17 mouse cellular contexts compared by ENCODE assay signal in the genomic region with DNA sequence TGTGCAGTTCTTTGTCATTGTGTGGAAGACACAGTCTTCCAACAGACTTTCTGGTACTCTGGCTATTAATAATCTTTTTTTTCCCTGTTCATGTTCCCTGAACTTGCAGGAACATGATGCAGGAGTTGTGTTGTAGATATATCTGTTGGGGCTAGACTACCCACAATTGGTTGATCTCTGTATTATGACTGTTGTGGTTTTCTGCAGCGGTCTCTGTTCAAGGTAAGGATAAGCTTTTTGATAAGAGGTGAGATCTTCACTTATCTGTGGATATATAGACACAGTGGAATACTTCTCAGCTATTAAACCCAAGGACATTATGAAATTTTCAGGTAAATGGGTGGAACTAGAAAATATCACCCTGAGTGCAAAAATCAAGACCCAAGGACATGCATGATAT.
A peak's percentile ranks its signal among the peaks of the same experiment; 100 is the strongest.
DNase-seq lines count a peak whose midpoint lies in the region; TF ChIP-seq lines count a peak whose summit lies in the region.
"Had no signal": no experiment of that assay in that cellular context is flagged by ENCODE, and none has a peak within 500 bp of the region (broad histone marks: within the 10 kb centered on the region; RNA-seq: fewer than 3 reads in every experiment).

No protein-coding gene starts in this region.

- TF ChIP-seq CTCF in MEL (IDR thresholded peaks at IDR 0.05 in 2 of 3, conservative IDR thresholded peaks at IDR 0.05 in 1 of 3; ENCODE audit: control insufficient read depth in 1 of 3, insufficient read depth in 1 of 3, low read depth in 2 of 3, low read length in 3 of 3, poor library complexity in 1 of 3, severe bottlenecking in 1 of 3) = no peak

- peak; percentile 38 to 51; a peak in 2 of 4 replicates for TF ChIP-seq EP300 in MEL (IDR thresholded peaks at IDR 0.05; ENCODE audit: low read depth in 1 of 2, low read length in 2 of 2)

- TF ChIP-seq RAD21 in MEL (IDR thresholded peaks at IDR 0.05; ENCODE audit: low read depth, low read length) = no peak

- no peak overlapping the region for H3K9ac ChIP-seq in MEL (ENCODE audit: control insufficient read depth, low read depth, low read length, poor library complexity, severe bottlenecking)

- no peak overlapping the region for H3K27ac ChIP-seq in MEL (ENCODE audit: control insufficient read depth, low read depth, low read length)

- H3K36me3 ChIP-seq in MEL (ENCODE audit: control insufficient read depth in 1 of 2, insufficient read depth in 2 of 2, low read length in 2 of 2) = peaks cover 0 to 31% of the 10 kb centered on the region in 2 experiments; a peak in 2 of 4 replicates
- H3K36me3 ChIP-seq: G1E had no signal

- no peak for TF ChIP-seq POLR2A in MEL (IDR thresholded peaks at IDR 0.05; ENCODE audit: control insufficient read depth in 1 of 2, insufficient read depth in 1 of 2, low read depth in 1 of 2, low read length in 2 of 2, poor library complexity in 1 of 2)

- no peaks in the 10 kb centered on the region for H3K27me3 ChIP-seq in MEL (ENCODE audit: control insufficient read depth in 1 of 2, insufficient read depth in 2 of 2, low read length in 2 of 2)
- H3K27me3 ChIP-seq: CH12.LX had no signal

- peaks cover 21 to 29% of the 10 kb centered on the region in 2 experiments for H3K4me1 ChIP-seq in MEL (ENCODE audit: control insufficient read depth in 1 of 2, insufficient read depth in 2 of 2, low read length in 2 of 2)

- H3K9me3 ChIP-seq in MEL (replicated peaks; ENCODE audit: insufficient read depth, low read length) = no peaks in the 10 kb centered on the region

- no peaks in the 10 kb centered on the region; the same call in 1 of the 2 replicates for H3K79me2 ChIP-seq in MEL (ENCODE audit: control insufficient read depth, insufficient read depth, low read length, poor library complexity)

- H3K4me3 ChIP-seq in MEL (ENCODE audit: control insufficient read depth in 1 of 2, insufficient read depth in 1 of 2, low read depth in 2 of 2, low read length in 2 of 2) = no peak overlapping the region

- DNase-seq in MEL (ENCODE audit: low read depth, low spot score) = no peak
- DNase-seq in naive thymus-derived CD4-positive, alpha-beta T cell, adult 2 months (ENCODE audit: low read depth) = peak; percentile 23
- DNase-seq in kidney, postnatal 14 days = no peak
- DNase-seq in thymus, postnatal 10 days (ENCODE audit: low spot score in 2 of 2) = no peak
- DNase-seq: adrenal gland, adult 2 months; adrenal gland, adult 8-10 months; adrenal gland, postnatal 10 days; adrenal gland, postnatal 14 days; adrenal gland, postnatal 25 days; adrenal gland, postnatal 36 days; B cell, adult 2 months; cerebellum, adult 11 months; cerebellum, adult 11-12 months; cerebellum, adult 18-20 months; cerebellum, adult 2 months had no signal

TF ChIP-seq in MEL, 35 proteins besides CTCF, POLR2A, EP300 and RAD21:
- TF ChIP-seq GATA1 (IDR thresholded peaks at IDR 0.05; ENCODE audit: low read depth, low read length) (peak; percentile 56), ETS1 (IDR thresholded peaks at IDR 0.05; ENCODE audit: low read depth, low read length) (peak; percentile 41; the same call in 1 of the 2 replicates), TCF12 (IDR thresholded peaks at IDR 0.05; ENCODE audit: low read depth, low read length) (peak; percentile 25; the same call in 1 of the 2 replicates), CHD1 (IDR thresholded peaks at IDR 0.05; ENCODE audit: low read depth, low read length) (no peak), MYB (IDR thresholded peaks at IDR 0.05; ENCODE audit: low read depth, low read length) (0 out of 2 replicates have a peak, but pooled peaks have one; percentile 38)
